Mouse (Mus musculus) hindbrain, embryonic 12.5 days (tissue): ENCODE measurements around the gene Copg2. TPM values are rescaled to one million over a fixed set of nuclear protein-coding genes. Genes with fewer than 3 reads are reported as not detected.

Source experiments
- ATAC-seq: fragments of 200-750 bp; cut with Nextera tagmentation; 2 replicates; pipeline ENCODE4 v1.8.0; 2017; ENCODE audit warnings: moderate TSS enrichment; ENCODE audit not compliant: low FRiP score
- H3K27ac ChIP-seq: fragments of 300-500 bp; sonication (generic); 2 replicates; pipeline ENCODE4 v1.5.1; 2016; ENCODE audit warnings: mild to moderate bottlenecking
- H3K27me3 ChIP-seq: fragments of 300-500 bp; sonication (generic); 2 replicates; pipeline ENCODE4 v1.6.1; 2016; ENCODE audit warnings: mild to moderate bottlenecking
- H3K36me3 ChIP-seq: fragments of 300-500 bp; sonication (generic); 2 replicates; pipeline ENCODE4 v1.6.1; 2016; ENCODE audit warnings: mild to moderate bottlenecking
- H3K4me1 ChIP-seq: fragments of 300-500 bp; sonication (generic); 2 replicates; pipeline ENCODE4 v1.6.1; 2016
- H3K4me2 ChIP-seq: fragments of 300-500 bp; sonication (generic); replicated peaks from 2 replicates; pipeline ENCODE4 v1.6.1; 2016; ENCODE audit warnings: mild to moderate bottlenecking
- H3K4me3 ChIP-seq: fragments of 300-500 bp; sonication (generic); 2 replicates; pipeline ENCODE4 v1.5.1; 2016; ENCODE audit warnings: mild to moderate bottlenecking
- H3K9ac ChIP-seq: fragments of 300-500 bp; sonication (generic); 2 replicates; pipeline ENCODE4 v1.6.1; 2016; ENCODE audit warnings: mild to moderate bottlenecking, moderate library complexity
- H3K9me3 ChIP-seq: fragments of 300-500 bp; sonication (generic); replicated peaks from 2 replicates; pipeline ENCODE4 v1.6.1; 2016; ENCODE audit warnings: mild to moderate bottlenecking
- WGBS: fragments of 180-500 bp; shearing (Covaris S2); methylation state at CpG from one replicate; pipeline ENCODE4 v1.1.7; 2016; 5-methylcytosine and 5-hydroxymethylcytosine counted together
- polyA plus RNA-seq: library from polyadenylated mRNA; unstranded; fragments of >200 nt; fragmentation: Nextera tagmentation; extraction: Ambion mirVana; gene quantifications from 2 replicates; pipeline ENCODE4 v1.2.1, GENCODE M21; 2016

The Copg2 gene
- polyA plus RNA-seq, 1 experiment from 2014 or later: 38.9 TPM

GRCm38 (mm10) chr6:30716796-30717195, 179.8 kb downstream of the Copg2 start:
- Histone ChIP-seq H3K27me3 (no peaks in the 10 kb centered on the region), H3K9ac (no peak overlapping the region), H3K9me3 (no peaks in the 10 kb centered on the region), H3K4me2 (no peak overlapping the region), H3K4me3 (no peak overlapping the region), H3K4me1 (peaks cover 6% of the 10 kb centered on the region), H3K36me3 (no peaks in the 10 kb centered on the region), H3K27ac (no peak overlapping the region)
- 89% methylated on average over 7 of the region's 7 CpGs for WGBS
- ATAC-seq: no peak

DNA sequence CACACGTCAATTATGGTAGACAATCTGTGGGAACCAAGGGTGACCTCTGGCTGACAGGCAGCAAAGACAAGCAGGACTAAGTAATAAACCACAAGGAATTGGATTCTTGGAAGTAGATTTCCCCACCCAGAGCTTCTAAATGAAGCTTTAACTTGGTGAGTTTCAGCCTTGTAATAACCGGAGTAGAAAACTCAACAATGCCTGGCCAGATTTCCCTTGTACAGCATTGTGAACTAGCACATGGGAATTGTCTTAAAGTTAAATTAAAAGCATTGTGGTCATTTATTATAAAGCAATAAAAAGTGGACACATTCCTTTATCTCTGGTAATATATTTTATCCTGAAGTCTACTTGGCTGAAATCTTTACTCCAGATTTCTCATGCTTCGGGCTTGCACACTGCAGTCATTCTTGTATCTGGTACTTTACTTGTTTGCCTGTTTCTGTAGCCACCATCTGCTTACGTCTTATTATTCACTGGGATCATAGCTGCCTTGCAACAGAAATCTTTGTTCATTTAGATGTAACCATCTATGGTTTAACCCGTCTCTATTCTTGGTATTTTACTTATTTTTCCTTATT, 181.6 kb downstream of the Copg2 start:
- no peak for ATAC-seq
- H3K4me3 ChIP-seq: no peak overlapping the region
- no peak overlapping the region for H3K9ac ChIP-seq
- 84% methylated on average over 5 of the region's 5 CpGs for WGBS
- H3K27ac ChIP-seq: no peak overlapping the region
- no peaks in the 10 kb centered on the region for H3K36me3 ChIP-seq
- no peaks in the 10 kb centered on the region for H3K27me3 ChIP-seq
- no peaks in the 10 kb centered on the region for H3K9me3 ChIP-seq
- H3K4me2 ChIP-seq: no peak overlapping the region
- peaks cover 4% of the 10 kb centered on the region; the same call in 1 of the 2 replicates for H3K4me1 ChIP-seq

DNA sequence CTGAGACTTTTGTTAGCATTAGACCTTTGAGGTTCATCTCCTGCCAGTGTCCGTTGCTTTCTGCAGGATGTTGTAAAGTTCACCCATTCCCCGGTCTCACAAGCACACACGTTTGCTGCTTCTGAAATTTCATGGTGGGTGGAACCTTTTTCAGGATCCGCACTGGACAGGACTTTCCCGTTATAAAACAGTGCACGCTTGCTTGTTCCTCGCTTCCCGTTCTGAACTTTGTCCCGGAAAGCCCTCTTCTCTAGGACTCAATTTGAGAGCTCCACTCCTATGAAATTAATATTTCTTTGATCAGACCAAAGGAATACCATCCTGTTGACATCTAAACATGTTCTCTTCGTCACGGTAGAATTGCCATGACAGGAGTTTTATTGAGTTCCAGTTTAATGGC, 182.7 kb downstream of the Copg2 start:
- H3K27ac ChIP-seq: no peak overlapping the region
- H3K27me3 ChIP-seq: no peaks in the 10 kb centered on the region
- peaks cover 7% of the 10 kb centered on the region; the same call in 1 of the 2 replicates for H3K4me1 ChIP-seq
- no peaks in the 10 kb centered on the region for H3K9me3 ChIP-seq
- ATAC-seq: no peak
- no peak overlapping the region for H3K4me3 ChIP-seq
- 81% methylated on average over 11 of the region's 11 CpGs for WGBS
- H3K36me3 ChIP-seq: no peaks in the 10 kb centered on the region
- no peak overlapping the region for H3K4me2 ChIP-seq
- no peak overlapping the region for H3K9ac ChIP-seq

DNA sequence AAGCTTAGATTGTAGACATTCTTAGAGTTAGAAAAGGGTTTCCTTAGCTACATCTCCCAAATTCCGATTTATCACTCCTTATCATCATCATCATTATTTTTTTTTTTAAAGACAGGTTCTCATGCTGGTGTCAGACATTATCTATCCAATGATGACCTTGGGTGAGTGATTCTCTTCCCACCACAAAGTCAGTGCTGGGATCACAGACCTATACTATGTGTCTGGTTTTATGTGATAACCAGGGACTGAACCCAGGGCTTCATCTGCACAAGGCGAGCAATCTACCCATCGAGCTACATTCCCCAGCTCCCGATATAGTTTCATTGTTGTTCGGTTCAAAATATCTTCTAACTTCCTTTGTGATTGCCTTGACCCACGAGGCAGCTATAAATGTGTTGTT, 183.1 kb downstream of the Copg2 start:
- H3K4me1 ChIP-seq: peaks cover 7% of the 10 kb centered on the region; the same call in 1 of the 2 replicates
- H3K27ac ChIP-seq: no peak overlapping the region

DNA sequence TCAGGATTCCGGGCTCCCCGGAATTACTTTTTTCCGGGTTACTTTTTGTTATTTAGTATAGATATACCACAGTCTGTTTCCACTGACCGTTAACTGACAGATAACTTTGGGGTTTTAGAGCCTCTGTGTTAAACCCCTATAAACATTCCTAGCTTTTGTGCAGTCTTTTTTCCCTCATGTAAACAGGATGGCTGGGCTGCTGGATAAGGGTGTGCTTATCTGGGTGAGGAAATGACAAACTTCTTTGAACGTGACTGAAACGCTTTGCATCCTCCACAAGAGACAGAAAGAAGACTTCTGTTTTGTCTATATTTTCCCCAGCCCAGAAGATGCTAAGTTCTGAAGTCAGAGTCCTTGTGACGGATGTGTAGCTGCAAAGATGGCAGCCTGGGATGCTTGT, 184.1 kb downstream of the Copg2 start:
- Histone ChIP-seq H3K4me2 (no peak overlapping the region), H3K4me1 (peaks cover 7% of the 10 kb centered on the region; the same call in 1 of the 2 replicates), H3K9ac (no peak overlapping the region), H3K36me3 (no peaks in the 10 kb centered on the region), H3K27me3 (no peaks in the 10 kb centered on the region), H3K4me3 (no peak overlapping the region), H3K27ac (no peak overlapping the region), H3K9me3 (no peaks in the 10 kb centered on the region)
- ATAC-seq: no peak
- WGBS: 74% methylated on average over 7 of the region's 7 CpGs

More for the DNA sequence above, 183.1 kb downstream of the Copg2 start:
- H3K9ac ChIP-seq: no peak overlapping the region
- H3K9me3 ChIP-seq: no peaks in the 10 kb centered on the region
- ATAC-seq: no peak
- H3K4me2 ChIP-seq: no peak overlapping the region
- H3K27me3 ChIP-seq: no peaks in the 10 kb centered on the region
- 88% methylated on average over 6 of the region's 6 CpGs for WGBS
- H3K36me3 ChIP-seq: no peaks in the 10 kb centered on the region
- H3K4me3 ChIP-seq: no peak overlapping the region

GRCm38 (mm10) chr6:30711365-30711763, 185.2 kb downstream of the Copg2 start:
- no peak for ATAC-seq
- H3K9ac ChIP-seq: no peak overlapping the region
- peaks cover 7% of the 10 kb centered on the region; the same call in 1 of the 2 replicates for H3K4me1 ChIP-seq
- H3K4me3 ChIP-seq: no peak overlapping the region
- H3K4me2 ChIP-seq: no peak overlapping the region
- no peaks in the 10 kb centered on the region for H3K9me3 ChIP-seq
- 68% methylated on average over 10 of the region's 10 CpGs for WGBS
- no peak overlapping the region for H3K27ac ChIP-seq
- H3K36me3 ChIP-seq: no peaks in the 10 kb centered on the region
- H3K27me3 ChIP-seq: no peaks in the 10 kb centered on the region

DNA sequence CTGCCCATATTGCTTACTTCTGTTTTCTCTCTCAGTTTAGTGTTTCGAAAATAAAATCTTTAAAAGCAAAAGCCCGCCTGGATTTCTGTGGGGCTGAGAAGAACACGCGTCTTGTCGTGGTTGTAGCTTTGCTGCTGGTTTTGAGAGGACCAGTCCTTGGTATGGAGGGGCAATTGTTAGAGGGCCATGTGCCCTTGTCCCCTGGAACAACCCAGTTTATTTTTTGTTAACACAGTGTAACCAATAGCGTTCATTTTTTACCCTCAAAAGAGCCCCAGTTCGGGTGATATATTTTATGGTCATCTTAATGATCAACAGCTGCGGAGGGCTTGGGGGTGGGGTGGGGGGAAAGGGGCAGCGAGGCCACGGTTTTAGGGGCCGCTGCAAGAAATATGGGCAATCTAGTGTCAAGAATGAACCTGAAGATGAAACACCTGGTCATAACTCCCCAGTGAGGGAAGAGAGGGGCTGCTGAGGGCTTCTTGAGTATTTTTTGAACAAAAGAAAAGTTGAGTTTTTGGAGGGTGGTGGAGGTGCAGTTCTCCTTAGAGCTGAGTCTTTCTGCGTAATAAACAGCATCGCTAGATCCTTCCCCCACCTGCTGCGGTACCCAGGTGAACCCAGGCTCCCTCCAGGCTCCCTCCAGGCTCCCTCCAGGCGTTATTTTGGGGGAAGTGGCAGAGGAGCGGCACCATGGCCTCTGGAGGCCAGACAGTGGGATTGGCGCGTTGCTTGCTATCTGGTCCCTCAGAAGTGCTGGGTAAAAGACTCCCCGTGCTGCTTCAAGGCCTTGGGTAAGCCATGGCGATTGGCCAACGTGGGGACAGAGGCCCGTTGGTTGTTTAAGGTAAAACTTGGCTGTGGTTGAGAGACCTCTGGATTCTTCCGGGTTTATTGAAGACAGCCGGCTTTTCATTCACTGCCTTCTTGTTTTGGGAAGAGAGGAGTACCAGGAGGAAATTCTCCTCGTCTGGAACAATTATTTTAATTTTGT, 185.9 kb downstream of the Copg2 start:
- no peak overlapping the region for H3K4me2 ChIP-seq
- peaks cover 7% of the 10 kb centered on the region; the same call in 1 of the 2 replicates for H3K4me1 ChIP-seq
- no peaks in the 10 kb centered on the region for H3K27me3 ChIP-seq
- no peak overlapping the region for H3K4me3 ChIP-seq
- 65% methylated on average over 25 of the region's 25 CpGs for WGBS
- no peaks in the 10 kb centered on the region for H3K9me3 ChIP-seq
- ATAC-seq: no peak
- no peaks in the 10 kb centered on the region for H3K36me3 ChIP-seq
- no peak overlapping the region for H3K27ac ChIP-seq
- H3K9ac ChIP-seq: no peak overlapping the region

- WGBS: 42% methylated on average over 6 of the region's 6 CpGs
- H3K4me2 ChIP-seq: no peak overlapping the region
- H3K4me1 ChIP-seq: peaks cover 7% of the 10 kb centered on the region; the same call in 1 of the 2 replicates
- no peak overlapping the region for H3K4me3 ChIP-seq
- ATAC-seq: no peak
- no peaks in the 10 kb centered on the region for H3K27me3 ChIP-seq
- H3K27ac ChIP-seq: no peak overlapping the region
- no peak overlapping the region for H3K9ac ChIP-seq
- no peaks in the 10 kb centered on the region for H3K36me3 ChIP-seq
- no peaks in the 10 kb centered on the region for H3K9me3 ChIP-seq
Observed at GRCm38 (mm10) chr6:30709115-30709514, 187.5 kb downstream of the Copg2 start.

- Histone ChIP-seq H3K9me3 (no peaks in the 10 kb centered on the region), H3K4me1 (no peaks in the 10 kb centered on the region; the same call in 1 of the 2 replicates), H3K36me3 (no peaks in the 10 kb centered on the region), H3K4me3 (no peak overlapping the region), H3K27me3 (no peaks in the 10 kb centered on the region), H3K27ac (no peak overlapping the region), H3K9ac (no peak overlapping the region), H3K4me2 (no peak overlapping the region)
- WGBS: 83% methylated on average over 9 of the region's 9 CpGs
- ATAC-seq: no peak
Observed at GRCm38 (mm10) chr6:30703977-30704602, 192.5 kb downstream of the Copg2 start.

DNA sequence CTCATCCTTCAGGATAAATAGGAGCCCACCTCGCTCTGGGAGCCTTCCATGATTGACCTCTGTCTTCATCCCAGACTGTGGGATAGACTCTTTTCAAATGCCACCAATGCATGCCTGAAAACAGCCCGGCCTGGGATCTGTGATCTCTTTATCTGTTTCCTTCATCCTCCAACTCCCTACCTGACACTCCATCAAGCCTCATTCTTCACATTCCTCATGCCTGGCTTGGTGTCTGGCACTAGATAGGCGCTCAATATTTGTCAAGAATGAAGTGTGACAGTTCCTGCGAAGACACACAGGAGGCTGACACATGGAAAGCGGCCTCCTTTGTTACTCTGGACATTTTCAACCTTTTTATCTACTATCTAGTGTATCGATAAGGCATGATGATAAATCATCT, 193.1 kb downstream of the Copg2 start:
- Histone ChIP-seq H3K4me3 (no peak overlapping the region), H3K9ac (no peak overlapping the region), H3K36me3 (no peaks in the 10 kb centered on the region), H3K4me1 (no peaks in the 10 kb centered on the region), H3K27me3 (no peaks in the 10 kb centered on the region), H3K27ac (no peak overlapping the region), H3K4me2 (no peak overlapping the region), H3K9me3 (no peaks in the 10 kb centered on the region)
- 77% methylated on average over 6 of the region's 6 CpGs for WGBS
- no peak for ATAC-seq

- no peak overlapping the region for H3K27ac ChIP-seq
- H3K9me3 ChIP-seq: no peaks in the 10 kb centered on the region
- no peak overlapping the region for H3K9ac ChIP-seq
- no peaks in the 10 kb centered on the region for H3K4me1 ChIP-seq
- 80% methylated on average over 6 of the region's 6 CpGs for WGBS
- no peaks in the 10 kb centered on the region for H3K36me3 ChIP-seq
- H3K4me3 ChIP-seq: no peak overlapping the region
- H3K4me2 ChIP-seq: no peak overlapping the region
- no peaks in the 10 kb centered on the region for H3K27me3 ChIP-seq
- ATAC-seq: no peak
Observed at GRCm38 (mm10) chr6:30702881-30703280, 193.7 kb downstream of the Copg2 start.

DNA sequence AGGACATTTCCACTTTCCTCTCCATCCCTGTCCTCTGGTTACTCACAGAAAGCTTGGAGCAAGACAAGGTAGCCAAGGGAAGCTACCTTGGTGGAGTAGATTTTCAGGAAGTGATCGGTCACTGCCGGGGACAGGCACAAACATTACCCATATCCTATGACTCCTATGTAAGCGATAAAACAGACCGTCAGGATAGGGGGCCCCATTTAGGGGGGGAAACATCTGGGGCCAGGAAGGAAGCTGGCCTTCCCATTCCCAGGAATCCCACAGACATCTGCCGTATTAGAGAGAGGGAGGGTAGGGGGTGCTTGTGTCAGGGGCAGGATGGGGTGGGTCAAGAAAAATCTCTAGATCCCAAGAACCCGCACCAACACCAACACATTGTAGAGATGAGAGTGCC, 196.4 kb downstream of the Copg2 start:
- WGBS: 80% methylated on average over 6 of the region's 6 CpGs
- no peak overlapping the region for H3K4me3 ChIP-seq
- H3K27ac ChIP-seq: no peak overlapping the region
- no peaks in the 10 kb centered on the region for H3K4me1 ChIP-seq
- H3K9ac ChIP-seq: no peak overlapping the region
- no peaks in the 10 kb centered on the region for H3K9me3 ChIP-seq
- H3K4me2 ChIP-seq: no peak overlapping the region
- no peak for ATAC-seq
- no peaks in the 10 kb centered on the region for H3K27me3 ChIP-seq
- no peaks in the 10 kb centered on the region for H3K36me3 ChIP-seq
